Mouse (Mus musculus) limb, embryonic 14.5 days (tissue): Measurements from ENCODE around the gene Mia. TPM values are rescaled to one million over a fixed set of nuclear protein-coding genes. Genes with fewer than 3 reads are reported as not detected.

Experiments
- ATAC-seq: fragments of 200-750 bp; cut with Nextera tagmentation; 2 replicates; pipeline ENCODE4 v1.8.0; 2017; ENCODE audit warnings: low read depth, moderate number of reproducible peaks, moderate TSS enrichment; ENCODE audit not compliant: low FRiP score
- DNase-seq: peaks from one replicate; pipeline ENCODE4 v3.0.0-alpha.2; 2015; ENCODE audit warnings: low spot score
- H3K27ac ChIP-seq: fragments of 300-500 bp; sonication (generic); replicated peaks from 2 replicates; pipeline ENCODE4 v1.5.1; 2014; ENCODE audit warnings: low read depth, mild to moderate bottlenecking, low read length, moderate library complexity, mixed read lengths
- H3K27me3 ChIP-seq: fragments of 300-500 bp; sonication (generic); 2 replicates; pipeline ENCODE4 v1.6.1; 2014; ENCODE audit warnings: low read length, mixed read lengths; ENCODE audit not compliant: control insufficient read depth, insufficient read depth
- H3K36me3 ChIP-seq: fragments of 300-500 bp; sonication (generic); 2 replicates; pipeline ENCODE4 v1.6.1; 2014; ENCODE audit warnings: mild to moderate bottlenecking, low read length, moderate library complexity, mixed read lengths; ENCODE audit not compliant: control insufficient read depth, insufficient read depth
- H3K4me1 ChIP-seq: fragments of 300-500 bp; sonication (generic); 2 replicates; pipeline ENCODE4 v1.6.1; 2014; ENCODE audit warnings: antibody characterized with exemption, low read length, mixed read lengths; ENCODE audit not compliant: control insufficient read depth, insufficient read depth
- H3K4me2 ChIP-seq: fragments of 300-500 bp; sonication (generic); replicated peaks from 2 replicates; pipeline ENCODE4 v1.6.1; 2014; ENCODE audit warnings: low read depth, mild to moderate bottlenecking, low read length, moderate library complexity; ENCODE audit not compliant: severe bottlenecking
- H3K4me3 ChIP-seq: fragments of 300-500 bp; sonication (generic); replicated peaks from 2 replicates; pipeline ENCODE4 v1.5.1; 2014; ENCODE audit warnings: low read length
- H3K9ac ChIP-seq: fragments of 300-500 bp; sonication (generic); 2 replicates; pipeline ENCODE4 v1.6.1; 2014; ENCODE audit warnings: mild to moderate bottlenecking, low read depth, low read length, moderate library complexity; ENCODE audit not compliant: severe bottlenecking
- H3K9me3 ChIP-seq: fragments of 300-500 bp; sonication (generic); 2 replicates; pipeline ENCODE4 v1.6.1; 2016; ENCODE audit warnings: low read length; ENCODE audit not compliant: control insufficient read depth
- POLR2A ChIP-seq: fragments of 200-500 bp; IDR thresholded peaks from 2 replicates; pipeline ENCODE4 v1.8.0; 2012; ENCODE audit warnings: inconsistent platforms, mild to moderate bottlenecking, moderate library complexity, borderline replicate concordance; ENCODE audit not compliant: insufficient read depth, insufficient read length; ENCODE audit errors: extremely low read depth
- WGBS: fragments of 180-500 bp; shearing (Covaris S2); extraction: QIAGEN DNeasy Blood & Tissue Kit; methylation state at CpG from one replicate; pipeline ENCODE4 v1.1.7; 2014; 5-methylcytosine and 5-hydroxymethylcytosine counted together
- polyA plus RNA-seq, 2 experiments: library from polyadenylated mRNA; depleted of rRNA in 1 of 2; stranded (reverse) in 1 of 2; unstranded in 1 of 2; fragments of >200 nt; fragmentation: Nextera tagmentation in 1 of 2; extraction: Ambion mirVana in 1 of 2; gene quantifications; 2 replicates each; pipeline versions ENCODE4 v1.2.1 to v1.2.3; 2012 to 2014

The Mia gene
- polyA plus RNA-seq, 2 experiments: 156 to 193 TPM

- no peak for DNase-seq
- H3K4me1 ChIP-seq: peaks cover 14% of the 10 kb centered on the region
- no peaks in the 10 kb centered on the region for H3K9me3 ChIP-seq
- H3K36me3 ChIP-seq: peaks cover 17% of the 10 kb centered on the region
- 21% methylated on average over 4 of the region's 4 CpGs for WGBS
- peak overlapping the region; percentile 90 for H3K27ac ChIP-seq
- peak overlapping the region; percentile 56 for H3K9ac ChIP-seq
- H3K4me2 ChIP-seq: peak overlapping the region; percentile 58
- ATAC-seq: no peak
- no peak for TF ChIP-seq POLR2A
- H3K27me3 ChIP-seq: no peaks in the 10 kb centered on the region
- peak overlapping the region; percentile 63 for H3K4me3 ChIP-seq
Measured at GRCm38 (mm10) chr7:27177942-27178323, 3.0 kb downstream of the Mia start.

GRCm38 (mm10) chr7:27174896-27175295 lies 6.1 kb downstream of the Mia start:
- TF ChIP-seq POLR2A: no peak
- H3K4me1 ChIP-seq: peaks cover 13% of the 10 kb centered on the region
- H3K36me3 ChIP-seq: peaks cover 47% of the 10 kb centered on the region
- 96% methylated on average over 7 of the region's 7 CpGs for WGBS
- H3K9me3 ChIP-seq: no peaks in the 10 kb centered on the region
- no peak overlapping the region for H3K4me3 ChIP-seq
- no peak overlapping the region for H3K9ac ChIP-seq
- no peak overlapping the region for H3K4me2 ChIP-seq
- no peak for ATAC-seq
- H3K27ac ChIP-seq: no peak overlapping the region
- H3K27me3 ChIP-seq: no peaks in the 10 kb centered on the region
- DNase-seq: no peak

- TF ChIP-seq POLR2A: no peak
- no peak overlapping the region for H3K9ac ChIP-seq
- no peak overlapping the region for H3K4me3 ChIP-seq
- no peak overlapping the region for H3K27ac ChIP-seq
- no peaks in the 10 kb centered on the region for H3K9me3 ChIP-seq
- H3K4me2 ChIP-seq: no peak overlapping the region
- ATAC-seq (no peak), DNase-seq (no peak)
- H3K27me3 ChIP-seq: no peaks in the 10 kb centered on the region
- peaks cover 49% of the 10 kb centered on the region for H3K36me3 ChIP-seq
- WGBS: 93% methylated on average over 11 of the region's 15 CpGs
- peaks cover 9% of the 10 kb centered on the region for H3K4me1 ChIP-seq
Measured at GRCm38 (mm10) chr7:27174496-27174895, 6.5 kb downstream of the Mia start.

GRCm38 (mm10) chr7:27170981-27171380 lies 10.0 kb downstream of the Mia start:
- Histone ChIP-seq H3K36me3 (peaks cover 55% of the 10 kb centered on the region), H3K9ac (no peak overlapping the region)

GRCm38 (mm10) chr7:27168371-27168770 lies 12.6 kb downstream of the Mia start:
- 82% methylated on average over 5 of the region's 5 CpGs for WGBS
- Histone ChIP-seq H3K27ac (no peak overlapping the region), H3K4me2 (no peak overlapping the region), H3K36me3 (peaks cover 58% of the 10 kb centered on the region), H3K27me3 (no peaks in the 10 kb centered on the region), H3K4me3 (no peak overlapping the region), H3K9ac (no peak overlapping the region), H3K4me1 (peaks cover 22% of the 10 kb centered on the region), H3K9me3 (no peaks in the 10 kb centered on the region)
- no peak for ATAC-seq
- TF ChIP-seq POLR2A: no peak
- DNase-seq: no peak

More at GRCm38 (mm10) chr7:27170981-27171380, 10.0 kb downstream of the Mia start:
- no peak overlapping the region for H3K4me3 ChIP-seq
- H3K4me2 ChIP-seq: no peak overlapping the region
- DNase-seq (no peak), ATAC-seq (no peak)
- no peak for TF ChIP-seq POLR2A
- H3K9me3 ChIP-seq: no peaks in the 10 kb centered on the region
- WGBS: 87% methylated on average over 3 of the region's 3 CpGs
- H3K4me1 ChIP-seq: no peaks in the 10 kb centered on the region
- H3K27ac ChIP-seq: no peak overlapping the region
- H3K27me3 ChIP-seq: no peaks in the 10 kb centered on the region
